ENCODE assay signal across 8 mouse cellular contexts in the genomic region with DNA sequence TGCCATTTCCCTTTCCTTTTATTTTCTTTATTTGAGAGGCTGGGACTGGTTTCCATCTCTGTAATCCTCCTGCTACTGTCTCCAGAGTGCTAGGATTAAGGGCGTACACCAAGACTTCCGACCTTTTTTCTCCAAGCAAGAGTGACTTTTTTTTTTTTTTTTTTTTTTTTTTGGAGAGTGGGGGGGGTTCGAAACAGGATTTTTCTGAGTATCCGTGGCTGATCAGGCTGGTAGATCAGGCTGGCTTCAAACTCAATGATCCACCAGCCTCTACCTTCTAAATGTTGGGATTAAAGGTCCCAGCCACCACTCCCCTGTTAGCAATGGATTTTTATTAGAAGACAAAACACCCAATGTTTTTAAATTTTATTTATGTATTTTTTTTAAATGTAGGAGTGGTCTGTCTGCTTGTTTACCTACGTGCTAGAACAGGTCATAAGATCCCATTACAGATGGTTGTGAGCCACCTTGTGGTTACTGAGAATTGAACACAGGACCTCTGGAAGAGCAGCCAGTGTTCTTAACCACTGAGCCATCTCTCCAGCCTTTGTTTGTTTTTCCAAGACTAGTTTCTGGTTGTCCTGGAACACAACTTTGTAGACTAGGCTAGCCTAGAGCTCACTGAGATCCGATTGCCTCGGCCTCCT. TPM values are rescaled to one million over a fixed set of nuclear protein-coding genes. Genes with fewer than 3 reads are reported as not detected.
DNase-seq lines count a peak whose midpoint lies in the region; ATAC-seq and TF ChIP-seq lines count a peak whose summit lies in the region.

No protein-coding gene starts in this region.

- TF ChIP-seq CTCF in G1E (IDR thresholded peaks at IDR 0.05; ENCODE audit: low read depth, low read length): no peak
- TF ChIP-seq CTCF in midbrain, postnatal 0 days (IDR thresholded peaks at IDR 0.05): peak; percentile 36

- 24% methylated on average over 7 of the region's 7 CpGs for WGBS in forebrain, embryonic 16.5 days
- WGBS in limb, embryonic 12.5 days: 25% methylated on average over 7 of the region's 7 CpGs
- 26% methylated on average over 7 of the region's 7 CpGs for WGBS in midbrain, postnatal 0 days

- DNase-seq in embryo, embryonic 10 days (ENCODE audit: low spot score): peak; percentile 31
- DNase-seq in embryo, embryonic 9.5 days (ENCODE audit: extremely low spot score): no peak
- no peak for DNase-seq in G1E (ENCODE audit: low spot score)
- DNase-seq in midbrain, postnatal 0 days (ENCODE audit: low spot score): no peak
- no peak for DNase-seq in layer of hippocampus, adult 18-20 months (ENCODE audit: low spot score in 2 of 2)

- H3K36me3 ChIP-seq in G1E (replicated peaks): peaks cover 29% of the 10 kb centered on the region
- H3K36me3 ChIP-seq in forebrain, embryonic 16.5 days (ENCODE audit: control insufficient read depth, insufficient read depth): no peaks in the 10 kb centered on the region
- peaks cover 20% of the 10 kb centered on the region for H3K36me3 ChIP-seq in limb, embryonic 12.5 days
- no peaks in the 10 kb centered on the region for H3K36me3 ChIP-seq in midbrain, postnatal 0 days (ENCODE audit: insufficient read depth, low read length)

- peaks cover 2% of the 10 kb centered on the region for H3K27me3 ChIP-seq in G1E (ENCODE audit: insufficient read depth, low read length)
- H3K27me3 ChIP-seq in forebrain, embryonic 16.5 days (replicated peaks; ENCODE audit: control insufficient read depth, insufficient read depth, low read length): no peaks in the 10 kb centered on the region
- 0 out of 2 replicates have a peak, but pooled peaks cover 6% of the 10 kb centered on the region for H3K27me3 ChIP-seq in limb, embryonic 12.5 days
- H3K27me3 ChIP-seq in midbrain, postnatal 0 days (ENCODE audit: insufficient read depth, low read length): no peaks in the 10 kb centered on the region

- H3K4me3 ChIP-seq in G1E (ENCODE audit: low read depth, low read length): peak overlapping the region; percentile 94
- H3K4me3 ChIP-seq in forebrain, embryonic 16.5 days (replicated peaks; ENCODE audit: low read length): peak overlapping the region; percentile 83
- H3K4me3 ChIP-seq in limb, embryonic 12.5 days (replicated peaks): peak overlapping the region; percentile 78
- H3K4me3 ChIP-seq in midbrain, postnatal 0 days (ENCODE audit: low read depth, low read length): peak overlapping the region; percentile 63

- peak overlapping the region; percentile 80 for H3K9ac ChIP-seq in forebrain, embryonic 16.5 days (replicated peaks; ENCODE audit: low read depth, low read length)
- peak overlapping the region; percentile 47 for H3K9ac ChIP-seq in limb, embryonic 12.5 days (replicated peaks)
- peak overlapping the region; percentile 42; the same call in 1 of the 2 replicates for H3K9ac ChIP-seq in midbrain, postnatal 0 days (replicated peaks; ENCODE audit: low read length, poor library complexity, severe bottlenecking)

- H3K9me3 ChIP-seq in G1E (replicated peaks): no peaks in the 10 kb centered on the region
- no peaks in the 10 kb centered on the region for H3K9me3 ChIP-seq in forebrain, embryonic 16.5 days (ENCODE audit: control insufficient read depth, low read length)
- no peaks in the 10 kb centered on the region for H3K9me3 ChIP-seq in limb, embryonic 12.5 days
- no peaks in the 10 kb centered on the region for H3K9me3 ChIP-seq in midbrain, postnatal 0 days (ENCODE audit: low read length)

- 0 out of 2 replicates have a peak overlapping the region, but pooled peaks have one; percentile 10 for H3K27ac ChIP-seq in forebrain, embryonic 16.5 days (ENCODE audit: low read length)
- peak overlapping the region; percentile 93 for H3K27ac ChIP-seq in limb, embryonic 12.5 days
- peak overlapping the region; percentile 52; the same call in 1 of the 2 replicates for H3K27ac ChIP-seq in midbrain, postnatal 0 days (ENCODE audit: low read depth, low read length)

- H3K4me1 ChIP-seq in G1E (ENCODE audit: insufficient read depth, low read depth, low read length): peaks cover 66% of the 10 kb centered on the region
- H3K4me1 ChIP-seq in forebrain, embryonic 16.5 days (replicated peaks; ENCODE audit: control insufficient read depth, insufficient read depth, low read length): peaks cover 16% of the 10 kb centered on the region
- peaks cover 41% of the 10 kb centered on the region for H3K4me1 ChIP-seq in limb, embryonic 12.5 days (replicated peaks)
- H3K4me1 ChIP-seq in midbrain, postnatal 0 days (ENCODE audit: insufficient read depth, low read length): peaks cover 8% of the 10 kb centered on the region; the same call in 1 of the 2 replicates

- ATAC-seq in G1E (ENCODE audit: extremely low read depth, insufficient number of reproducible peaks, low FRiP score, poor library complexity, severe bottlenecking): no peak
- no peak; the same call in 1 of the 2 replicates for ATAC-seq in forebrain, embryonic 16.5 days
- no peak for ATAC-seq in limb, embryonic 12.5 days (ENCODE audit: insufficient number of reproducible peaks, insufficient read depth, low FRiP score, low TSS enrichment, low read depth)
- no peak for ATAC-seq in midbrain, postnatal 0 days (ENCODE audit: low FRiP score)
- no peak for ATAC-seq in megakaryocyte-erythroid progenitor cell, adult 5-6 weeks (replicated peaks; ENCODE audit: low FRiP score, low TSS enrichment, poor library complexity, severe bottlenecking)

- H3K4me2 ChIP-seq in forebrain, embryonic 16.5 days (ENCODE audit: low read length): peak overlapping the region; percentile 89
- H3K4me2 ChIP-seq in limb, embryonic 12.5 days: peak overlapping the region; percentile 84
- peak overlapping the region; percentile 71 for H3K4me2 ChIP-seq in midbrain, postnatal 0 days (ENCODE audit: low read depth, low read length, poor library complexity, severe bottlenecking)

RNA-seq across cellular contexts. Expression of gene Plekha4, which starts 0.5 kb away (rescaled TPM):
- total RNA-seq in G1E (2014; fragmentation: Nextera tagmentation) (1.5 and 1.7 TPM in 2 replicates), G1E (2017) (0.70 and 2.8 TPM in 2 replicates)
- polyA plus RNA-seq in G1E (2012): 1.2 and 1.3 TPM in 2 replicates
- 0.57 and 0.81 TPM in 2 replicates for polyA plus RNA-seq in forebrain, embryonic 16.5 days (2015; fragmentation: Nextera tagmentation; extraction: Ambion mirVana)
- 1.4 TPM in 2 replicates for polyA plus RNA-seq in limb, embryonic 12.5 days (2016; fragmentation: Nextera tagmentation; extraction: Ambion mirVana)
- total RNA-seq in midbrain, postnatal 0 days (2014; rRNA removed): 2.0 and 2.1 TPM in 2 replicates
- 1.2 and 1.6 TPM in 2 replicates for polyA plus RNA-seq in midbrain, postnatal 0 days (2015; fragmentation: Nextera tagmentation; extraction: Ambion mirVana)
- total RNA-seq in megakaryocyte-erythroid progenitor cell, adult 5-6 weeks (2014; fragmentation: Nextera tagmentation): 0.27 TPM in 1 of 2 replicates, not detected in the other
- not detected in 2 replicates for total RNA-seq in megakaryocyte-erythroid progenitor cell, adult 5-6 weeks (2017)
- total RNA-seq in layer of hippocampus, adult 18-20 months (2021): under 1 TPM; 0.64 to 0.71 TPM

RNA-seq across cellular contexts. Expression of gene Ppp1r15a, which starts 0.5 kb away (rescaled TPM):
- 57.6 and 75.0 TPM in 2 replicates for total RNA-seq in G1E (2014; fragmentation: Nextera tagmentation)
- 67.9 and 80.2 TPM in 2 replicates for total RNA-seq in G1E (2017)
- 56.8 and 62.3 TPM in 2 replicates for polyA plus RNA-seq in G1E (2012)
- polyA plus RNA-seq in forebrain, embryonic 16.5 days (2015; fragmentation: Nextera tagmentation; extraction: Ambion mirVana): 14.4 and 16.4 TPM in 2 replicates
- 26.0 and 27.1 TPM in 2 replicates for polyA plus RNA-seq in limb, embryonic 12.5 days (2016; fragmentation: Nextera tagmentation; extraction: Ambion mirVana)
- 17.2 and 17.4 TPM in 2 replicates for total RNA-seq in midbrain, postnatal 0 days (2014; rRNA removed)
- 18.7 and 18.8 TPM in 2 replicates for polyA plus RNA-seq in midbrain, postnatal 0 days (2015; fragmentation: Nextera tagmentation; extraction: Ambion mirVana)
- 35.5 and 79.3 TPM in 2 replicates for total RNA-seq in megakaryocyte-erythroid progenitor cell, adult 5-6 weeks (2014; fragmentation: Nextera tagmentation)
- total RNA-seq in megakaryocyte-erythroid progenitor cell, adult 5-6 weeks (2017): 161 and 186 TPM in 2 replicates
- 10 to 100 TPM; 22.1 to 23.3 TPM for total RNA-seq in layer of hippocampus, adult 18-20 months (2021)

RNA-seq across cellular contexts. Expression of gene Nucb1, which starts 16.4 kb away (rescaled TPM):
- total RNA-seq in G1E (2014; fragmentation: Nextera tagmentation): 91.8 and 127 TPM in 2 replicates
- 378 and 409 TPM in 2 replicates for total RNA-seq in G1E (2017)
- 403 and 408 TPM in 2 replicates for polyA plus RNA-seq in G1E (2012)
- 106 and 107 TPM in 2 replicates for polyA plus RNA-seq in forebrain, embryonic 16.5 days (2015; fragmentation: Nextera tagmentation; extraction: Ambion mirVana)
- polyA plus RNA-seq in limb, embryonic 12.5 days (2016; fragmentation: Nextera tagmentation; extraction: Ambion mirVana): 149 and 160 TPM in 2 replicates
- 92.2 and 137 TPM in 2 replicates for total RNA-seq in midbrain, postnatal 0 days (2014; rRNA removed)
- polyA plus RNA-seq in midbrain, postnatal 0 days (2015; fragmentation: Nextera tagmentation; extraction: Ambion mirVana): 137 and 144 TPM in 2 replicates
- total RNA-seq in megakaryocyte-erythroid progenitor cell, adult 5-6 weeks (2014; fragmentation: Nextera tagmentation): 100 and 140 TPM in 2 replicates
- total RNA-seq in megakaryocyte-erythroid progenitor cell, adult 5-6 weeks (2017): 285 and 323 TPM in 2 replicates
- 100 to 1,000 TPM; 109 to 110 TPM for total RNA-seq in layer of hippocampus, adult 18-20 months (2021)

RNA-seq across cellular contexts. Expression of gene Hsd17b14, which starts 28.1 kb away (rescaled TPM):
- total RNA-seq in G1E (2014; fragmentation: Nextera tagmentation) (34.9 and 44.8 TPM in 2 replicates), G1E (2017) (8.2 and 14.5 TPM in 2 replicates)
- polyA plus RNA-seq in G1E (2012): 5.1 and 6.0 TPM in 2 replicates
- not detected in 2 replicates for polyA plus RNA-seq in forebrain, embryonic 16.5 days (2015; fragmentation: Nextera tagmentation; extraction: Ambion mirVana)
- 0.55 and 1.1 TPM in 2 replicates for polyA plus RNA-seq in limb, embryonic 12.5 days (2016; fragmentation: Nextera tagmentation; extraction: Ambion mirVana)
- not detected in 2 replicates for total RNA-seq in midbrain, postnatal 0 days (2014; rRNA removed)
- polyA plus RNA-seq in midbrain, postnatal 0 days (2015; fragmentation: Nextera tagmentation; extraction: Ambion mirVana): 0.15 and 0.20 TPM in 2 replicates
- not detected in 2 replicates for total RNA-seq in megakaryocyte-erythroid progenitor cell, adult 5-6 weeks (2014; fragmentation: Nextera tagmentation)
- total RNA-seq in megakaryocyte-erythroid progenitor cell, adult 5-6 weeks (2017): not detected in 2 replicates
- not detected for total RNA-seq in layer of hippocampus, adult 18-20 months (2021)

RNA-seq across cellular contexts. Expression of gene Dhdh, which starts 38.0 kb away (rescaled TPM):
- total RNA-seq in G1E (2014; fragmentation: Nextera tagmentation) (17.7 and 18.0 TPM in 2 replicates), G1E (2017) (4.8 and 6.8 TPM in 2 replicates)
- 1.3 and 1.6 TPM in 2 replicates for polyA plus RNA-seq in G1E (2012)
- polyA plus RNA-seq in forebrain, embryonic 16.5 days (2015; fragmentation: Nextera tagmentation; extraction: Ambion mirVana): 2.2 and 3.0 TPM in 2 replicates
- polyA plus RNA-seq in limb, embryonic 12.5 days (2016; fragmentation: Nextera tagmentation; extraction: Ambion mirVana): 3.2 and 3.3 TPM in 2 replicates
- 4.3 TPM in 2 replicates for total RNA-seq in midbrain, postnatal 0 days (2014; rRNA removed)
- polyA plus RNA-seq in midbrain, postnatal 0 days (2015; fragmentation: Nextera tagmentation; extraction: Ambion mirVana): 5.5 and 6.1 TPM in 2 replicates
- 1.9 and 2.5 TPM in 2 replicates for total RNA-seq in megakaryocyte-erythroid progenitor cell, adult 5-6 weeks (2014; fragmentation: Nextera tagmentation)
- 1.8 and 3.5 TPM in 2 replicates for total RNA-seq in megakaryocyte-erythroid progenitor cell, adult 5-6 weeks (2017)
- 1 to 10 TPM; 5.3 to 5.7 TPM for total RNA-seq in layer of hippocampus, adult 18-20 months (2021)

Comparison
In these comparisons a context has a peak if more than half of its experiments do, and no peak if none do; other contexts are left out.
1. H3K27ac ChIP-seq: peak in every context shown above with its lines; median percentile 93 in limb, embryonic 12.5 days; 52 in midbrain, postnatal 0 days; 10 in forebrain, embryonic 16.5 days.